Comparison of ENCODE assay signal across 8 mouse cellular contexts in the genomic region with DNA sequence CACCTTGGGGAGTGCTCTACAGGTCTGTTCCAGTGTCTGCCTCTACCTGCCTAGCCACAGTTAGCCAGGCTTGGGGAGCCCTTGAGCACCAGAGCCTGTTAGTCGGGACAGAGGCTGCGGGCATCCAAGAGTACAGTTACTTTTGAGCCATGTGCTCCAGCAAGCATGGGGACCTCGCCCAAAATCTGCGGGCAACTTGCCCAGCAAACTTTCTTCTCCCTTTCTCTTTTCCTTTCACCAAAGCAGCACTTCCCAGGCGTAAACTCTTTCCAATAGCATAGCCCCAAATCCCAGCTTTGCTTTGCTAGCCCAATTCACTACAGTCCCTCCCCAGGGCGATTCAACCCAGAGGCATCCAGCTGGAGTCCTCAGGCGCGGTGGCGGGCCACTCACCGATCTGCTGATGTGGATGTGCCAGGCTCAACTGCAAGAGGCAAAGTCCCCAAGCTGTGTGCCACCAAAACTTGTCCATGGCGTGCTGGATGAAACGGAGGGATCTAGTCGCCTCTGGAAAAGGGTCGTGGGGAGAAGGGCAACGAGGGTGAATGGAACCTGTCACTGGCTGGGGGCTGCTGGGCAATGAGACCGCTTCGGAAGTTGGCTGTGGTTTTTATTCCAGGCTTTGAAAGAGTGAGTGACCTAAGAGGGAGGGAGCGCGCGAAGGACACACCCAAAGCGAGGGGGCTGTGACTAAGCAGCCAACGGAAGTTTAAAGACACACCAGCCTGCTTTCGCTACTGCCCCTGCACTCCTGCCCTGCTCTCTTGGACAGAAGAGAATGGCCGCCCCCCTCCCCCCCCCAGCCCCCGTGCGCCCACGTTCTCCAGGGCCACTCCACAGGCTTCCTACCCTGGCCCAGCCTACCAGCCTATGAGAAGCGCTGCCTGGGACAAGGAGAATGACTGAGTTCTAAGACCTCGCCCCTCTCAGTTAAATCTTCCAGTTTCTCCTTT. TPM values are rescaled to one million over a fixed set of nuclear protein-coding genes. Genes with fewer than 3 reads are reported as not detected.
DNase-seq lines count a peak whose midpoint lies in the region; ATAC-seq and TF ChIP-seq lines count a peak whose summit lies in the region.

Gene Cd44 (minus strand): TSS at position 791 of the 953 bp plus-strand sequence.

- H3K36me3 ChIP-seq in ES-Bruce4 (ENCODE audit: control insufficient read depth, insufficient read depth, low read length, poor library complexity, severe bottlenecking), result no peaks in the 10 kb centered on the region
- no peaks in the 10 kb centered on the region for H3K36me3 ChIP-seq in forebrain, embryonic 12.5 days (replicated peaks)
- no peaks in the 10 kb centered on the region for H3K36me3 ChIP-seq in limb, embryonic 10.5 days
- no peaks in the 10 kb centered on the region for H3K36me3 ChIP-seq in midbrain, embryonic 10.5 days

- no peak for TF ChIP-seq CTCF in ES-Bruce4 (IDR thresholded peaks at IDR 0.05; ENCODE audit: low read depth, low read length)

- no peak within 1 kb of the TSS for H3K9ac ChIP-seq in ES-Bruce4 (ENCODE audit: low read depth, poor library complexity, severe bottlenecking)
- H3K9ac ChIP-seq in forebrain, embryonic 12.5 days, result peak within 1 kb of the TSS; percentile 49

- H3K9me3 ChIP-seq in ES-Bruce4 (replicated peaks; ENCODE audit: control insufficient read depth, insufficient read depth, low read length, poor library complexity, severe bottlenecking), result no peaks in the 10 kb centered on the region
- no peaks in the 10 kb centered on the region for H3K9me3 ChIP-seq in forebrain, embryonic 12.5 days
- H3K9me3 ChIP-seq in limb, embryonic 10.5 days (replicated peaks), result no peaks in the 10 kb centered on the region
- no peaks in the 10 kb centered on the region for H3K9me3 ChIP-seq in midbrain, embryonic 10.5 days (replicated peaks)

- H3K27ac ChIP-seq in ES-Bruce4 (ENCODE audit: insufficient read depth, low read length), result no peak within 1 kb of the TSS
- no peak within 1 kb of the TSS for H3K27ac ChIP-seq in forebrain, embryonic 12.5 days
- peak within 1 kb of the TSS; percentile 69 for H3K27ac ChIP-seq in limb, embryonic 10.5 days
- H3K27ac ChIP-seq in midbrain, embryonic 10.5 days (replicated peaks), result peak within 1 kb of the TSS; percentile 76

- 2% methylated on average over 29 of the region's 29 CpGs for WGBS in forebrain, embryonic 12.5 days
- WGBS in limb, embryonic 10.5 days, result 2% methylated on average over 29 of the region's 29 CpGs
- 2% methylated on average over 28 of the region's 29 CpGs for WGBS in midbrain, embryonic 10.5 days

- peak within 1 kb of the TSS; percentile 57 for H3K4me3 ChIP-seq in ES-Bruce4 (ENCODE audit: low read depth, low read length)
- peak within 1 kb of the TSS; percentile 41 for H3K4me3 ChIP-seq in forebrain, embryonic 12.5 days (replicated peaks)
- peak within 1 kb of the TSS; percentile 61 for H3K4me3 ChIP-seq in limb, embryonic 10.5 days
- H3K4me3 ChIP-seq in midbrain, embryonic 10.5 days, result peak within 1 kb of the TSS; percentile 61

- peak; percentile 73 for DNase-seq in adrenal gland, postnatal 10 days
- DNase-seq in heart, postnatal 36 days, result peak; percentile 66 to 78
- peak; percentile 57 for DNase-seq in limb, embryonic 10.5 days (ENCODE audit: low spot score)
- peak; percentile 60 for DNase-seq in midbrain, embryonic 10.5 days (ENCODE audit: low spot score)
- DNase-seq in spleen, adult 12 weeks (ENCODE audit: low spot score), result peak; percentile 58
- no peak for DNase-seq in cerebellum, adult 8-10 months

- no peaks in the 10 kb centered on the region for H3K4me1 ChIP-seq in ES-Bruce4 (ENCODE audit: control insufficient read depth, insufficient read depth, low read length)
- H3K4me1 ChIP-seq in forebrain, embryonic 12.5 days, result peaks cover 12% of the 10 kb centered on the region
- H3K4me1 ChIP-seq in limb, embryonic 10.5 days, result peaks cover 13% of the 10 kb centered on the region
- peaks cover 15% of the 10 kb centered on the region for H3K4me1 ChIP-seq in midbrain, embryonic 10.5 days

- no peak for TF ChIP-seq POLR2A in ES-Bruce4 (IDR thresholded peaks at IDR 0.05; ENCODE audit: insufficient read depth, low read length)

- intact Hi-C loops in heart, postnatal 36 days (cut with DNase I), result no loop called here

- no peak for TF ChIP-seq EP300 in ES-Bruce4 (IDR thresholded peaks at IDR 0.05; ENCODE audit: insufficient read depth, low read depth, low read length)

- ATAC-seq in forebrain, embryonic 12.5 days (ENCODE audit: low FRiP score), result peak; percentile 67

- peak within 1 kb of the TSS; percentile 75 for H3K4me2 ChIP-seq in forebrain, embryonic 12.5 days

- H3K27me3 ChIP-seq in ES-Bruce4 (ENCODE audit: control insufficient read depth, insufficient read depth, low read length, poor library complexity, severe bottlenecking), result 0 out of 2 replicates have a peak, but pooled peaks cover 2% of the 10 kb centered on the region
- H3K27me3 ChIP-seq in forebrain, embryonic 12.5 days, result peaks cover 31% of the 10 kb centered on the region
- peaks cover 32% of the 10 kb centered on the region for H3K27me3 ChIP-seq in limb, embryonic 10.5 days (ENCODE audit: low read depth, poor library complexity, severe bottlenecking)
- H3K27me3 ChIP-seq in midbrain, embryonic 10.5 days (ENCODE audit: low read depth, poor library complexity, severe bottlenecking), result peaks cover 38% of the 10 kb centered on the region

RNA-seq across cellular contexts. Expression of gene Cd44, which starts in this region (rescaled TPM):
- polyA plus RNA-seq in ES-Bruce4 (2011; ENCODE audit: insufficient read depth, insufficient read length, low read depth, missing spikeins), result 6.6 and 9.6 TPM in 2 replicates
- 10 to 100 TPM; 33.5 to 43.3 TPM for total RNA-seq in adrenal gland, postnatal 10 days (2021)
- polyA plus RNA-seq in forebrain, embryonic 12.5 days (2016; fragmentation: Nextera tagmentation; extraction: Ambion mirVana), result 1.9 and 2.3 TPM in 2 replicates
- 10 to 100 TPM; 10.2 to 11.3 TPM for total RNA-seq in heart, postnatal 36 days (2021)
- polyA plus RNA-seq in limb, embryonic 10.5 days (2016; fragmentation: Nextera tagmentation; extraction: Ambion mirVana), result 3.2 and 3.4 TPM in 2 replicates
- polyA plus RNA-seq in midbrain, embryonic 10.5 days (2016; fragmentation: Nextera tagmentation; extraction: Ambion mirVana), result 2.9 and 3.4 TPM in 2 replicates

Comparison
In these comparisons a context has a peak if more than half of its experiments do, and no peak if none do; other contexts are left out.
1. H3K27ac ChIP-seq: peak in limb, embryonic 10.5 days (single experiment) and midbrain, embryonic 10.5 days (single experiment); none in ES-Bruce4 (single experiment) and forebrain, embryonic 12.5 days (single experiment).
2. Peak in every context shown above with its lines, with median percentiles within 50 percentile points of each other: H3K4me3 ChIP-seq.